Mouse (Mus musculus) stomach, postnatal 0 days (tissue): ENCODE data around the gene Fli1.

Experiments used
- CTCF ChIP-seq: IDR thresholded peaks from 2 replicates; pipeline ENCODE4 v1.5.1; 2016; ENCODE audit warnings: antibody characterized with exemption, low read depth, mild to moderate bottlenecking, moderate library complexity
- EP300 ChIP-seq: optimal IDR thresholded peaks from 2 replicates; pipeline ENCODE3; 2016; ENCODE audit warnings: antibody characterized with exemption

DNA sequence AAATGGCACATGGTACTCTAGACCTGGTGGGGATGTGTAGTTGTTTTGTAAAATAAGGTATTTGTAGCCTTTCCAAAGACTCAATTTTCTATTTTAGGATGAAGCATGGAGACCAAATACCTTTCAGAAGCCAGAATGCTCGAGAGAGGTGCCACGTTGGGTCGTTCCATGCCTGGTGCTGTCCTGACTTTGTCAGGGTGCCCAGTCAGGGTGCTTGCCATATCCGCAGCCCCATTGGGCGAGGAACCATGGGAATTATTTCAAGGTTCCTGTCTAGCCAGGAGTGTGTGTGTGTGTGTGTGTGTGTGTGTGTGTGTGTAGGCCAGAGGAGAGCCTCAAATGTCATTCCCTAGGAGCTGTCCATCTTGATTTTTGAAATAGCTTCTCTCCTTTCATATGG is 132.0 kb downstream of the Fli1 start:
- no peak for TF ChIP-seq CTCF
- TF ChIP-seq EP300, result no peak
